Mouse (Mus musculus) G1E (cell line): Measurements from ENCODE around the gene Olfr679. TPM values are rescaled to one million over a fixed set of nuclear protein-coding genes. Genes with fewer than 3 reads are reported as not detected.
"Not testable (repeated sequence)": the region's sequence is repeated elsewhere in the genome, so short reads cannot be mapped to it uniquely, and the experiment has no call there.

Source experiments
- ATAC-seq: 2 replicates; pipeline ENCODE4 v1.8.0; 2016; ENCODE audit warnings: mild to moderate bottlenecking; ENCODE audit not compliant: insufficient number of reproducible peaks, poor library complexity, low FRiP score, severe bottlenecking; ENCODE audit errors: extremely low read depth
- DNase-seq: peaks from one replicate; pipeline ENCODE4 v3.0.0; 2012; ENCODE audit warnings: low spot score
- H3K27me3 ChIP-seq: 2 replicates; pipeline ENCODE4 v1.6.1; 2012; ENCODE audit warnings: mild to moderate bottlenecking, low read length, inconsistent platforms; ENCODE audit not compliant: insufficient read depth
- H3K36me3 ChIP-seq: replicated peaks from 2 replicates; pipeline ENCODE3; 2012; ENCODE audit warnings: mild to moderate bottlenecking, inconsistent platforms
- H3K4me1 ChIP-seq: 2 replicates; pipeline ENCODE4 v1.6.1; 2012; ENCODE audit warnings: low read depth, low read length, inconsistent platforms, mixed read lengths; ENCODE audit not compliant: insufficient read depth
- H3K4me3 ChIP-seq: 2 replicates; pipeline ENCODE4 v1.5.1; 2012; ENCODE audit warnings: low read depth, mild to moderate bottlenecking, inconsistent platforms, low read length, moderate library complexity, mixed read lengths
- H3K9me3 ChIP-seq: replicated peaks from 2 replicates; pipeline ENCODE4 v1.6.1; 2012; ENCODE audit warnings: inconsistent platforms
- CTCF ChIP-seq: IDR thresholded peaks from 2 replicates; pipeline ENCODE4 v1.5.1; 2012; ENCODE audit warnings: low read depth, low read length, inconsistent platforms, mixed read lengths
- GATA1 ChIP-seq: IDR thresholded peaks from 2 replicates; pipeline ENCODE4 v1.6.1; 2012; ENCODE audit warnings: borderline replicate concordance, low read length, inconsistent platforms, mixed read lengths
- GATA2 ChIP-seq: IDR thresholded peaks from 2 replicates; pipeline ENCODE4 v1.6.1; 2012; ENCODE audit warnings: low read depth, low read length, inconsistent platforms, borderline replicate concordance
- POLR2AphosphoS5 ChIP-seq: IDR thresholded peaks from 2 replicates; pipeline ENCODE4 v1.6.1; 2012; ENCODE audit warnings: low read depth, low read length, inconsistent platforms; ENCODE audit not compliant: insufficient replicate concordance
- TAL1 ChIP-seq: conservative IDR thresholded peaks from 2 replicates; pipeline ENCODE4 v1.6.1; 2012; ENCODE audit warnings: low read depth, low read length, inconsistent platforms, mixed read lengths
- polyA plus RNA-seq: library from polyadenylated mRNA; stranded (reverse); fragments of >175 nt; gene quantifications from 2 replicates; pipeline ENCODE4 v1.2.3, GENCODE M21; 2012
- total RNA-seq, 2 experiments: library from RNA; stranded (forward) in 1 of 2; stranded (reverse) in 1 of 2; fragments of 200-1000 nt in 1 of 2; fragments of >200 nt in 1 of 2; fragmentation: Nextera tagmentation in 1 of 2; gene quantifications; 2 replicates each; pipeline ENCODE4 v1.2.3; 2014 to 2017

Olfr679 gene
- total RNA-seq (2014; fragmentation: Nextera tagmentation) (not detected in 2 replicates), total RNA-seq (2017) (under 0.01 and 0.11 TPM in 2 replicates), polyA plus RNA-seq (not detected in 2 replicates)

DNA sequence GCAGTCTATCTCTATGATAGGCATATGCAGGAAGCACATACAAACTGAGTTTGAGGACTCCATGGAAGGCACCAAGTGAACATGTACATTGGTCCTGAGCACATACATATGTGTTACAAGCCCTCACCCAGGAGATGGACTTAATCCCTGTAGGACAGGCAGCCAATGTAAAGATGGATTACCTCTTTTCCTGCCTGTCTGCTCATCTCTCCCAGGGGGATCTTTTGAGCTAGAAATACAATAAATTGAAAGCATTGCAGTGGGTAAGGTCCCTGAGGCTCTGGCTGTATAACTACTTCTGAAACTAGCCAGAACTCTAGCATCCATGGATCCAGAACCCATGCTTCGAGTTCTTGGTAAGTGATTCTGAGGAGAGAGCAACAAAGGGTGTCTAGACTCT is at the start of gene Olfr679:
TSS of gene Olfr679 (plus strand) at position 301 of the 400 bp plus-strand sequence.
- Histone ChIP-seq H3K9me3 (no peaks in the 10 kb centered on the region), H3K36me3 (no peaks in the 10 kb centered on the region), H3K4me3 (no peak within 1 kb of the TSS), H3K4me1 (no peaks in the 10 kb centered on the region), H3K27me3 (no peaks in the 10 kb centered on the region)
- ATAC-seq (no peak), DNase-seq (no peak)
- TF ChIP-seq POLR2AphosphoS5: no peak
- TF ChIP-seq TAL1: no peak
- TF ChIP-seq GATA2: no peak
- TF ChIP-seq GATA1: no peak
- TF ChIP-seq CTCF: no peak

DNA sequence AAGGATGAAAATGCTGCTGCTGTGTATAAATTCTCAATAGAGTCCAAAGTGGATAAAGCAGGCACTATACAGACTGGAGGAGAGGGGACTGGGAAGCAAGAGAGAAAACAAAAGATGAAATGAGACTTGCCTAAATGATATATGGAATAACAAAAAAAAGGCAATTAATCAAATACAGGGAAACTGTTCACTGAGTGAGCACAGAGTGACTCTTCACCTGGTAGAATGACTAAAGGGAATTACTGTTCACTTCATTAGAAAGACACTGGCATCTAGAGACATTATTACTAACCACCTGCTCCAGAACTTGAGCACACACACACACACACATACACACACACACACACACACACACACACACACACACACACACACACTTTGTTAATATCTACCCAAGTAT is 48.6 kb upstream of the Olfr679 start, which contains the start of gene Olfr676:
TSS of gene Olfr676 (plus strand) at position 301 of the 400 bp plus-strand sequence.
- H3K27me3 ChIP-seq: no peaks in the 10 kb centered on the region
- no peaks in the 10 kb centered on the region for H3K36me3 ChIP-seq
- ATAC-seq (no peak), DNase-seq (no peak)
- no peak within 1 kb of the TSS for H3K4me3 ChIP-seq
- no peaks in the 10 kb centered on the region for H3K9me3 ChIP-seq
- H3K4me1 ChIP-seq: no peaks in the 10 kb centered on the region
- no peak for TF ChIP-seq TAL1
- no peak for TF ChIP-seq POLR2AphosphoS5
- TF ChIP-seq CTCF: no peak
- TF ChIP-seq GATA1: no peak
- TF ChIP-seq GATA2: no peak

DNA sequence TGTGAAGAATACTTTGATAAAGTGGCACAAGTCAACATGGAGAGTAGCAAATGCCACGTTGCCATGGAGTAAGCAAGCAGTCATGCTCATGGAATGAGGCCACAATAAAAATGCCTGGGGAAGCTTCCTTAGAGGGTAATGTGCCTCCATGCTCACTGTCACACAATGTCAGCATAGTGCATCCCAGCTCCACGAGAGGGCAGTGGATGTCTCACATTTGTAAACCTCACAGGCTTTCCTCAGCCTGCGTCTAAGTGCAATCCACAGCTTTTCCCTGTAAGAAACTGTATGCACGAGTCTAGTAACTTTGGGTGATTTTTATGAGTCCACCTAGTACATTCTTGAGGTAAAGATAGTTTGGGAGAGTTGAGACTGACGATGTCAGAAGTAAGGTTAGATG is 47.2 kb upstream of the Olfr679 start:
- not testable (repeated sequence) for ATAC-seq, DNase-seq, H3K27me3 ChIP-seq, H3K4me1 ChIP-seq, H3K9me3 ChIP-seq, H3K4me3 ChIP-seq, H3K36me3 ChIP-seq

DNA sequence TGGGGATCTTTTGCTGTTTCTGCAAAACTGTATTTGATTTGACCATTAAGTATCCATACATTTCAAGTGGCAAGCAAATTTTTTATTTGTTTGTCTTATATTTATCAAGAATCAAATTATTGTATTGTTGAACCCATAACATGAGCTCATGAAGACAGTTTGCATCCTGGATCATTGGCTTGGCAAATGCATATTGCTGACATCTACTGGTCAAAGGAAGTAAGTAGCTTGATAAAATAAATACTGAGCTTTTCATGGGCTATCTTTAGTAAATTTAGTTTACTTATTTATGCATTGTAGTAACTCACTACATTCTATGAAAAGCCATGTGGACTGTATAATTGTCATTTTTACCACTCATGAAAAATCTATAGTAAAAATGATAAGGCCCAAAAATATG is 22.1 kb upstream of the Olfr679 start:
- H3K9me3 ChIP-seq: no peaks in the 10 kb centered on the region
- no peaks in the 10 kb centered on the region for H3K27me3 ChIP-seq
- no peaks in the 10 kb centered on the region for H3K36me3 ChIP-seq
- ATAC-seq (no peak), DNase-seq (no peak)
- H3K4me1 ChIP-seq: no peaks in the 10 kb centered on the region
- no peak overlapping the region for H3K4me3 ChIP-seq
- TF ChIP-seq TAL1 (no peak), GATA2 (no peak), POLR2AphosphoS5 (no peak), CTCF (no peak), GATA1 (no peak)

DNA sequence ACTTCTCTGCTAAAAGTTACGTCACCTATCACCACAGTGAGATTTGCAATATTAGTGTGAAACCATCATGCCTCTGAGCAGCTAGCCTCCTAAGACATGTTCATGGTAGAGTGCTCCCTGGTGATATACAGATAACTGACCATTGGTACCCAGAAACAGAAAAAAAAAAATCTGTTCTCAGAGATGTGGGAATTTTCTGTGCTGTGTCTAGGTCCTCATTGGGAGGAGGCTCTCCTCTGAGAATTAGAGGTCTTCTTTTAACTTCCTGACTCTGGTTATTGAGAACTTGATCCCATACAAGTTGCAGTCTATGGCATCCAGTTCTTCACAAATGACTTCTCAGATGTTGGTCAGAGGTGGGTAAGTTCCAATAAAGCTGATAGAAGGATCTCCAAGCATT is 16.8 kb upstream of the Olfr679 start, which contains the start of gene Olfr678:
TSS of gene Olfr678 (plus strand) at position 301 of the 400 bp plus-strand sequence.
- no peaks in the 10 kb centered on the region for H3K27me3 ChIP-seq
- H3K4me1 ChIP-seq: no peaks in the 10 kb centered on the region
- no peak for TF ChIP-seq GATA1
- DNase-seq: no peak
- no peak within 1 kb of the TSS for H3K4me3 ChIP-seq
- no peak for ATAC-seq
- no peaks in the 10 kb centered on the region for H3K9me3 ChIP-seq
- no peaks in the 10 kb centered on the region for H3K36me3 ChIP-seq

DNA sequence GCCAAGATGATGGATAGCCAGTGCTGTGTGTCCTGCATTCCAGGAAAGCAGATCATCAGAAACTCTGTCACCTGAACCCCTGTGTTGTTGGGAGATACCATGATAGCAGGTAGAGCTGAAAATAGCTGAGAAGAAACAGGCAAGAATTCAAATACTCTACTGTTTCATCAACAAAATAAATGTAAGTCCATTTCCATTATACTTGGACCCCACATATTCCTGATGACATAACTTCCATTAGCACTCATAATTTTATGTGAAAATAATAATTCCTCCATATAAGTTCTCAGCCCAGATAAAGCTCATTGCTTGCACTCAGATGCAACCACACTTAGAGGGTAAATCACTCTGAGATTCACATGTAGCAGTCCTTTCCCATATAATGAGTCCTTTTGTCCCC is 11.7 kb downstream of the Olfr679 start, which contains the start of gene Olfr680-ps1:
TSS of gene Olfr680-ps1 (minus strand) at position 101 of the 400 bp plus-strand sequence.
- not testable (repeated sequence) for H3K4me1 ChIP-seq, H3K27me3 ChIP-seq, DNase-seq, ATAC-seq, H3K9me3 ChIP-seq, H3K4me3 ChIP-seq, H3K36me3 ChIP-seq

DNA sequence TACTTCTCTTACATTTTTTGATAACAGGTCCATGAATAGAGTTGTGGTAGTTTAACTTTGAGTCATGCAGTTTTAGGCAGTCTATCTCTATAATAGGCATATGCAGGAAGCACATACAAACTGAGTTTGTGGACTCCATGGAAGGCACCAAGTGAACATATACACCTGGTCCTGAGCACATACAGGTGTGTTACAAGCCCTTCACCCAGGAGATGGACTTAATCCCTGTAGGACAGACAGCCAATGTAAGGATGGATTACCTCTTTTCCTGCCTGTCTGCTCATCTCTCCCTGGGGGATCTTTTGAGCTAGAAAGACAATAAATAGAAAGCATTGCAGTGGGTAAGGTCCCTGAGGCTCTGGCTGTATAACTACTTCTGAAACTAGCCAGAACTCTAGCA is 35.5 kb downstream of the Olfr679 start, which contains the start of gene Olfr681:
TSS of gene Olfr681 (plus strand) at position 301 of the 400 bp plus-strand sequence.
- Histone ChIP-seq H3K36me3 (no peaks in the 10 kb centered on the region), H3K9me3 (no peaks in the 10 kb centered on the region), H3K4me3 (no peak within 1 kb of the TSS), H3K27me3 (no peaks in the 10 kb centered on the region), H3K4me1 (no peaks in the 10 kb centered on the region)
- ATAC-seq: no peak
- TF ChIP-seq CTCF (no peak), POLR2AphosphoS5 (no peak), GATA2 (no peak), TAL1 (no peak), GATA1 (no peak)
- DNase-seq: no peak

Other genes with a start within 250 kb of the Olfr679 start
Only the 20 nearest of the 22 such genes appear.
- not detected in 2 replicates for gene Usp17la, start 224.2 kb upstream of the Olfr679 start, total RNA-seq (2014; fragmentation: Nextera tagmentation)
- not detected in 2 replicates for gene Usp17la, start 224.2 kb upstream of the Olfr679 start, total RNA-seq (2017)
- not detected in 2 replicates for gene Usp17la, start 224.2 kb upstream of the Olfr679 start, polyA plus RNA-seq
- gene Olfr665, start 203.2 kb upstream of the Olfr679 start, total RNA-seq (2014; fragmentation: Nextera tagmentation): not detected in 2 replicates
- 0.05 and 0.17 TPM in 2 replicates for gene Olfr665, start 203.2 kb upstream of the Olfr679 start, total RNA-seq (2017)
- gene Olfr665, start 203.2 kb upstream of the Olfr679 start, polyA plus RNA-seq: not detected in 2 replicates
- not detected in 2 replicates for gene Olfr666, start 185.3 kb upstream of the Olfr679 start, total RNA-seq (2014; fragmentation: Nextera tagmentation)
- gene Olfr666, start 185.3 kb upstream of the Olfr679 start, total RNA-seq (2017): not detected in 2 replicates
- gene Olfr666, start 185.3 kb upstream of the Olfr679 start, polyA plus RNA-seq: not detected in 2 replicates
- not detected in 2 replicates for gene Olfr667, start 159.7 kb upstream of the Olfr679 start, total RNA-seq (2014; fragmentation: Nextera tagmentation)
- gene Olfr667, start 159.7 kb upstream of the Olfr679 start, total RNA-seq (2017): 0.22 TPM in 1 of 2 replicates, not detected in the other
- gene Olfr667, start 159.7 kb upstream of the Olfr679 start, polyA plus RNA-seq: not detected in 2 replicates
- not detected in 2 replicates for gene Olfr668, start 153.1 kb upstream of the Olfr679 start, total RNA-seq (2014; fragmentation: Nextera tagmentation)
- gene Olfr668, start 153.1 kb upstream of the Olfr679 start, total RNA-seq (2017): 0.12 TPM in 1 of 2 replicates, not detected in the other
- not detected in 2 replicates for gene Olfr668, start 153.1 kb upstream of the Olfr679 start, polyA plus RNA-seq
- not detected in 2 replicates for gene Olfr669, start 147.0 kb upstream of the Olfr679 start, total RNA-seq (2014; fragmentation: Nextera tagmentation)
- gene Olfr669, start 147.0 kb upstream of the Olfr679 start, total RNA-seq (2017): 0.11 TPM in 1 of 2 replicates, not detected in the other
- gene Olfr669, start 147.0 kb upstream of the Olfr679 start, polyA plus RNA-seq: not detected in 2 replicates
- not detected in 2 replicates for gene Olfr670, start 118.6 kb upstream of the Olfr679 start, total RNA-seq (2014; fragmentation: Nextera tagmentation)
- gene Olfr670, start 118.6 kb upstream of the Olfr679 start, total RNA-seq (2017): under 0.01 and 0.12 TPM in 2 replicates
- gene Olfr670, start 118.6 kb upstream of the Olfr679 start, polyA plus RNA-seq: not detected in 2 replicates
- gene Olfr671, start 102.1 kb upstream of the Olfr679 start, total RNA-seq (2014; fragmentation: Nextera tagmentation): not detected in 2 replicates
- gene Olfr671, start 102.1 kb upstream of the Olfr679 start, total RNA-seq (2017): 0.22 TPM in 1 of 2 replicates, not detected in the other
- gene Olfr671, start 102.1 kb upstream of the Olfr679 start, polyA plus RNA-seq: not detected in 2 replicates
- gene Olfr672, start 79.2 kb upstream of the Olfr679 start, total RNA-seq (2014; fragmentation: Nextera tagmentation): not detected in 2 replicates
- 0.22 and 0.23 TPM in 2 replicates for gene Olfr672, start 79.2 kb upstream of the Olfr679 start, total RNA-seq (2017)
- not detected in 2 replicates for gene Olfr672, start 79.2 kb upstream of the Olfr679 start, polyA plus RNA-seq
- not detected in 2 replicates for gene Olfr675, start 52.7 kb upstream of the Olfr679 start, total RNA-seq (2014; fragmentation: Nextera tagmentation)
- gene Olfr675, start 52.7 kb upstream of the Olfr679 start, total RNA-seq (2017): 0.06 and 0.49 TPM in 2 replicates
- not detected in 2 replicates for gene Olfr675, start 52.7 kb upstream of the Olfr679 start, polyA plus RNA-seq
- gene Olfr676, start 48.5 kb upstream of the Olfr679 start, total RNA-seq (2014; fragmentation: Nextera tagmentation): not detected in 2 replicates
- 0.11 and 0.29 TPM in 2 replicates for gene Olfr676, start 48.5 kb upstream of the Olfr679 start, total RNA-seq (2017)
- not detected in 2 replicates for gene Olfr676, start 48.5 kb upstream of the Olfr679 start, polyA plus RNA-seq
- not detected in 2 replicates for gene Olfr677, start 29.8 kb upstream of the Olfr679 start, total RNA-seq (2014; fragmentation: Nextera tagmentation)
- 0.16 TPM in 1 of 2 replicates, not detected in the other for gene Olfr677, start 29.8 kb upstream of the Olfr679 start, total RNA-seq (2017)
- gene Olfr677, start 29.8 kb upstream of the Olfr679 start, polyA plus RNA-seq: not detected in 2 replicates
- not detected in 2 replicates for gene Olfr678, start 16.7 kb upstream of the Olfr679 start, total RNA-seq (2014; fragmentation: Nextera tagmentation)
- gene Olfr678, start 16.7 kb upstream of the Olfr679 start, total RNA-seq (2017): 0.16 TPM in 1 of 2 replicates, not detected in the other
- not detected in 2 replicates for gene Olfr678, start 16.7 kb upstream of the Olfr679 start, polyA plus RNA-seq
- not detected in 2 replicates for gene Olfr680-ps1, start 11.6 kb downstream of the Olfr679 start, total RNA-seq (2014; fragmentation: Nextera tagmentation)
- gene Olfr680-ps1, start 11.6 kb downstream of the Olfr679 start, total RNA-seq (2017): 0.12 TPM in 1 of 2 replicates, not detected in the other
- not detected in 2 replicates for gene Olfr680-ps1, start 11.6 kb downstream of the Olfr679 start, polyA plus RNA-seq
- not detected in 2 replicates for gene Olfr681, start 35.6 kb downstream of the Olfr679 start, total RNA-seq (2014; fragmentation: Nextera tagmentation)
- 0.06 and 0.11 TPM in 2 replicates for gene Olfr681, start 35.6 kb downstream of the Olfr679 start, total RNA-seq (2017)
- not detected in 2 replicates for gene Olfr681, start 35.6 kb downstream of the Olfr679 start, polyA plus RNA-seq
- not detected in 2 replicates for gene Olfr683, start 65.8 kb downstream of the Olfr679 start, total RNA-seq (2014; fragmentation: Nextera tagmentation)
- gene Olfr683, start 65.8 kb downstream of the Olfr679 start, total RNA-seq (2017): 0.22 TPM in 1 of 2 replicates, not detected in the other
- not detected in 2 replicates for gene Olfr683, start 65.8 kb downstream of the Olfr679 start, polyA plus RNA-seq
- gene Olfr684, start 82.4 kb downstream of the Olfr679 start, total RNA-seq (2014; fragmentation: Nextera tagmentation): not detected in 2 replicates
- gene Olfr684, start 82.4 kb downstream of the Olfr679 start, total RNA-seq (2017): 0.22 TPM in 1 of 2 replicates, not detected in the other
- not detected in 2 replicates for gene Olfr684, start 82.4 kb downstream of the Olfr679 start, polyA plus RNA-seq
- gene Olfr685, start 104.8 kb downstream of the Olfr679 start, total RNA-seq (2014; fragmentation: Nextera tagmentation): not detected in 2 replicates
- 0.11 and 0.12 TPM in 2 replicates for gene Olfr685, start 104.8 kb downstream of the Olfr679 start, total RNA-seq (2017)
- not detected in 2 replicates for gene Olfr685, start 104.8 kb downstream of the Olfr679 start, polyA plus RNA-seq
- gene Olfr686, start 126.3 kb downstream of the Olfr679 start, total RNA-seq (2014; fragmentation: Nextera tagmentation): not detected in 2 replicates
- not detected in 2 replicates for gene Olfr686, start 126.3 kb downstream of the Olfr679 start, total RNA-seq (2017)
- not detected in 2 replicates for gene Olfr686, start 126.3 kb downstream of the Olfr679 start, polyA plus RNA-seq
- not detected in 2 replicates for gene Olfr688, start 206.9 kb downstream of the Olfr679 start, total RNA-seq (2014; fragmentation: Nextera tagmentation)
- not detected in 2 replicates for gene Olfr688, start 206.9 kb downstream of the Olfr679 start, total RNA-seq (2017)
- not detected in 2 replicates for gene Olfr688, start 206.9 kb downstream of the Olfr679 start, polyA plus RNA-seq